Mouse (Mus musculus): ENCODE results near the gene Slc50a1. TPM values are rescaled to one million over a fixed set of nuclear protein-coding genes. Genes with fewer than 3 reads are reported as not detected.

The Slc50a1 gene
- polyA plus RNA-seq, 1 experiment from 2014 or later, result 37.5 TPM

DNA sequence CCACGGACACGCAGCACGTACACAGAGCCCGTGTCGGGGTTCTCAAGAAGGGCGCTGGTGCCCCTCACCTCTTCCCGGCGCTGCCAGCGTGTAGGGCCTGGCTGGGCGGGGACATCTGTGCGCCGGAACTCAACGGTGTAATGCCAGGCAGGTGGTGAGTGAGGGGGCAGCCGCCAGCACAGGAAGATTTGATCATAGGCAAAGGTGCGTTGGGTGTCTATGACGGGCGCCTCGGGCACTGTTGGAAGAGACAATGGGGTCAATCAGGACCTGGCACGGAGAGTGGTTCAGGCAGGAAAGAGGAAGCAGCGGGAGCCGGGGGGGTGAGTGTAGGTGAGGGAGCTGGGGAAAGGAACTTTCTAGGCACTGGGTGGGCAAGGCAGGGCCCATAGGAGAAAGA, 32.7 kb downstream of the Slc50a1 start:
- Histone ChIP-seq H3K27ac (ENCODE audit: low read depth, low read length) (no peak overlapping the region), H3K27me3 (ENCODE audit: control insufficient read depth, insufficient read depth, low read length) (no peaks in the 10 kb centered on the region), H3K4me2 (replicated peaks; ENCODE audit: low read depth, low read length) (no peak overlapping the region), H3K4me3 (ENCODE audit: low read depth, low read length) (no peak overlapping the region), H3K9me3 (ENCODE audit: control insufficient read depth, low read length) (no peaks in the 10 kb centered on the region), H3K4me1 (replicated peaks; ENCODE audit: control insufficient read depth, insufficient read depth, low read length) (no peaks in the 10 kb centered on the region), H3K9ac (ENCODE audit: low read depth, low read length) (no peak overlapping the region), H3K36me3 (ENCODE audit: control insufficient read depth, insufficient read depth, low read length) (0 out of 2 replicates have a peak, but pooled peaks cover 3% of the 10 kb centered on the region)
- ATAC-seq (ENCODE audit: low FRiP score) (no peak), DNase-seq (ENCODE audit: low spot score) (no peak)
- 95% methylated on average over 21 of the region's 21 CpGs for WGBS

DNA sequence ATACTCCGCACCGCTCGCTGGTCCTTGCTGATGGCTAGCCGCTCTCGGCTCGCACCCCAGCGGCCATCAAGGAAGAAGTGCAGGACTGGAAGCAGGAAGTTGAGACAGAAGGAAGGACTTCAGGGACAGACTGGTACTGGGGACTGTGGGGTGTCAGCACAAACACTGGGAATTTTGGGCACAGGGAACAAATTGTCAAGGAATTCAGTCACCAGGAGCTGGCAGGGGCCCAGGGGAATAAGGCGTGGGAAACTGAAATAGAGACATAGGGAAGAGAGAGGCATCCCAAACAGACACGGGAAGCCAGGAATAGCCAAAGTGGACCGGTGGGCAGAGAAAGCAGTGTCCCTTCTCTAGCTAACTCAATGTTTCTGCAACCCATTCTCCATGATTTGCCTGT, 33.9 kb downstream of the Slc50a1 start:
- no peak for DNase-seq (ENCODE audit: low spot score)
- no peaks in the 10 kb centered on the region for H3K27me3 ChIP-seq (ENCODE audit: control insufficient read depth, insufficient read depth, low read length)
- H3K9ac ChIP-seq (ENCODE audit: low read depth, low read length), result no peak overlapping the region
- 0 out of 2 replicates have a peak, but pooled peaks cover 3% of the 10 kb centered on the region for H3K36me3 ChIP-seq (ENCODE audit: control insufficient read depth, insufficient read depth, low read length)
- H3K9me3 ChIP-seq (ENCODE audit: control insufficient read depth, low read length), result no peaks in the 10 kb centered on the region
- H3K4me3 ChIP-seq (ENCODE audit: low read depth, low read length), result no peak overlapping the region
- no peak for ATAC-seq (ENCODE audit: low FRiP score)
- no peak overlapping the region for H3K4me2 ChIP-seq (replicated peaks; ENCODE audit: low read depth, low read length)
- H3K4me1 ChIP-seq (replicated peaks; ENCODE audit: control insufficient read depth, insufficient read depth, low read length), result no peaks in the 10 kb centered on the region
- 91% methylated on average over 10 of the region's 10 CpGs for WGBS
- H3K27ac ChIP-seq (ENCODE audit: low read depth, low read length), result no peak overlapping the region

DNA sequence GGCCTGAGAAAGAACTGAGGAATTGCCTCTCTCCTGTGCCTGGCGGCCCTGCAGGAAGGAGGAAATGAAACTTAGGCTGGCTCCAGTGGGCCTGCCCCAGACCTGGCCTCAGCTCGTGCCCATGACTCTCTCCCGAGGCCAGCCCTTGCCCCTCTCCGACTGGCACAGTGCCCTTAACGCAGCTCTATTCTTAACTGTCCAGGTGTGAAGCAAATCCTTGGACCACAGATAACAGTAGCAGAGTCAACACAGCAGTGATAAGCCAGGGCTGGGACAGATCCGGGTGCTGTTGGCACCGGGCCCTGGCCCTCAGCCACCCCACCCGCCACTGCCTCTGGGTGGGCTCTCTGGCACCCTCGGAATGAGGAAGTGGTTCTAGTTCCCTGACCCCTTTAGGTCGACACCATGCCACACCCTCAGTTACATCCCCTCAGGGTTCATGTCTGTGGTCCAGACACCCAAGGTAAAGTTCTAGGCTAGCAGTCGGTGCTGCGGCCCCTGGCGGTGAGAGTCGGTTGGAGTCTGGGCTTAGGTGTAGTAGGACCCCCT, 36.7 kb downstream of the Slc50a1 start:
- H3K9ac ChIP-seq (ENCODE audit: low read depth, low read length), result no peak overlapping the region
- no peak overlapping the region for H3K27ac ChIP-seq (ENCODE audit: low read depth, low read length)
- no peak overlapping the region for H3K4me2 ChIP-seq (replicated peaks; ENCODE audit: low read depth, low read length)
- 84% methylated on average over 14 of the region's 14 CpGs for WGBS
- H3K4me1 ChIP-seq (replicated peaks; ENCODE audit: control insufficient read depth, insufficient read depth, low read length), result no peaks in the 10 kb centered on the region
- DNase-seq (ENCODE audit: low spot score) (no peak), ATAC-seq (ENCODE audit: low FRiP score) (no peak)
- no peaks in the 10 kb centered on the region for H3K36me3 ChIP-seq (ENCODE audit: control insufficient read depth, insufficient read depth, low read length)
- no peaks in the 10 kb centered on the region for H3K9me3 ChIP-seq (ENCODE audit: control insufficient read depth, low read length)
- no peaks in the 10 kb centered on the region for H3K27me3 ChIP-seq (ENCODE audit: control insufficient read depth, insufficient read depth, low read length)
- no peak overlapping the region for H3K4me3 ChIP-seq (ENCODE audit: low read depth, low read length)

DNA sequence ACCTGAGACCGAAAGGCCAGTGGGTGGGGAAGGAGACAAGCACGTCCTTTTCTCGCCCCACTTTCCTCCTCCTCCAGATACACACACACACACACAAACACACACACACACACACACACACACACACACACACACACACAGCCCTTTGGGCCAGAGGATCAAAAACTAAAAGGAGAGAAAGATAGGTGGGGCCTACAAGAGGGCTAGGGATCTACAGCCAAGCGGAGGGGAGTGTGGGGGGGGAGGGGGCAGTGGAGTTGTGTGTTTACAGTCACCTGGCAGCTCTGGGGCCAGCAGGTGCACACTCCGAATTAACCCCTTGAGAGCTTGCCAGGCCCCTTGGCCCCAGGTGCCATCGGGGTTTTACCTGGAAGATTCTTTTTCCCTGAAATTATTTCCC, 37.8 kb downstream of the Slc50a1 start:
- WGBS, result 70% methylated on average over 6 of the region's 6 CpGs
- peaks cover 5% of the 10 kb centered on the region; the same call in 1 of the 2 replicates for H3K4me1 ChIP-seq (replicated peaks; ENCODE audit: control insufficient read depth, insufficient read depth, low read length)
- H3K36me3 ChIP-seq (ENCODE audit: control insufficient read depth, insufficient read depth, low read length), result no peaks in the 10 kb centered on the region
- ATAC-seq (ENCODE audit: low FRiP score) (no peak), DNase-seq (ENCODE audit: low spot score) (no peak)
- no peak overlapping the region for H3K4me3 ChIP-seq (ENCODE audit: low read depth, low read length)
- no peaks in the 10 kb centered on the region for H3K27me3 ChIP-seq (ENCODE audit: control insufficient read depth, insufficient read depth, low read length)
- no peak overlapping the region for H3K4me2 ChIP-seq (replicated peaks; ENCODE audit: low read depth, low read length)
- no peak overlapping the region for H3K9ac ChIP-seq (ENCODE audit: low read depth, low read length)
- H3K27ac ChIP-seq (ENCODE audit: low read depth, low read length), result no peak overlapping the region
- no peaks in the 10 kb centered on the region for H3K9me3 ChIP-seq (ENCODE audit: control insufficient read depth, low read length)

DNA sequence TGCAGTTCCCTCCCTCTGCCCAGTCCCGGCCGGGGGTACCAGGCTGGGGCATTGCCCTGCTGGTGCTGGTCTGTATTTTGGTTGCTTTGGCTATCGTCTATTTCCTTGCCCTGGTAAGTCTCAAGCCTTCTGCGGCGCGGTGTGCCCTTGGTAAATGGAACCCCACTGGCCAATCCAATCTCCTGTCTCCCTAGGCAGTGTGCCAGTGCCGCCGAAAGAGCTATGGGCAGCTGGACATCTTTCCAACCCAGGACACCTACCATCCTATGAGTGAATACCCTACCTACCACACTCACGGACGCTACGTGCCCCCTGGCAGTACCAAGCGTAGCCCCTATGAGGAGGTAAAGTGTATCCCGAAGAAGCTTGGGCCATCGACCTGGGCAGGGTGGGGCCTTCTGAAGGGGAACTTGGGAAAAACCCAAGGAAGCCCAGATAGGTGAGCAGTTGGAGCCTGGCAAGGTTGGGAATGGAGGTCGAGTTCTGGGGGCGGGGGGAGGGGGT, 38.5 kb downstream of the Slc50a1 start:
- no peak for DNase-seq (ENCODE audit: low spot score)
- H3K27me3 ChIP-seq (ENCODE audit: control insufficient read depth, insufficient read depth, low read length), result no peaks in the 10 kb centered on the region
- H3K36me3 ChIP-seq (ENCODE audit: control insufficient read depth, insufficient read depth, low read length), result no peaks in the 10 kb centered on the region
- no peak overlapping the region for H3K4me3 ChIP-seq (ENCODE audit: low read depth, low read length)
- 79% methylated on average over 16 of the region's 16 CpGs for WGBS
- no peak overlapping the region for H3K27ac ChIP-seq (ENCODE audit: low read depth, low read length)
- no peak overlapping the region for H3K9ac ChIP-seq (ENCODE audit: low read depth, low read length)
- no peak overlapping the region for H3K4me2 ChIP-seq (replicated peaks; ENCODE audit: low read depth, low read length)
- no peak for ATAC-seq (ENCODE audit: low FRiP score)
- no peaks in the 10 kb centered on the region for H3K9me3 ChIP-seq (ENCODE audit: control insufficient read depth, low read length)
- peaks cover 7% of the 10 kb centered on the region; the same call in 1 of the 2 replicates for H3K4me1 ChIP-seq (replicated peaks; ENCODE audit: control insufficient read depth, insufficient read depth, low read length)

DNA sequence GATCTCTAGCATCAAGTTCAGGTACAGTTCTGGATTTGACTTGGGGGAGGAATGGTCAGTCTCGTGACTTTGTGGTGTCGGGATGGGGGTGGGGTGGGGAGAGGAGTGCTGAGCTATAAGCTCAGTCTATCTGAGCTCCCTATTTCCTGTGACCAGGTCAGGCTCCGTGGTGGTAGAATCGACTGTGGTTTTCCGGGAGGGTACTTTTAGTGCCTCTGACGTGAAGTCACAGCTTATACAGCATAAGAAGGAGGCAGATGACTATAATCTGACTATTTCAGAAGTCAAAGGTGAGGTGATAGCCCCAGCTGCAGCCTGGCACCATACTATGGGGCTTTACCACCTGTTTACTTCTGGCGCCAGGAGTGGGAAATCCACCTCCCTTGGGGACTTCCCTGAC, 39.0 kb downstream of the Slc50a1 start:
- no peak overlapping the region for H3K27ac ChIP-seq (ENCODE audit: low read depth, low read length)
- 75% methylated on average over 7 of the region's 7 CpGs for WGBS
- no peak for ATAC-seq (ENCODE audit: low FRiP score)

DNA sequence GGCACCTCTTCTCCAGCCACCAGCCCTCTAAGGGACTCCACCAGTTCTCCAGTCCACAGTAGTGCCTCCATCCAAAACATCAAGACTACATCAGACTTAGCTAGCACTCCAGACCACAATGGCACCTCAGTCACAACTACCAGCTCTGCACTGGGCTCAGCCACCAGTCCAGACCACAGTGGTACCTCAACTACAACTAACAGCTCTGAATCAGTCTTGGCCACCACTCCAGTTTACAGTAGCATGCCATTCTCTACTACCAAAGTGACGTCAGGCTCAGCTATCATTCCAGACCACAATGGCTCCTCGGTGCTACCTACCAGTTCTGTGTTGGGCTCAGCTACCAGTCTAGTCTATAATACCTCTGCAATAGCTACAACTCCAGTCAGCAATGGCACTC, 39.8 kb downstream of the Slc50a1 start:
- H3K27ac ChIP-seq (ENCODE audit: low read depth, low read length), result no peak overlapping the region
- peaks cover 9% of the 10 kb centered on the region; the same call in 1 of the 2 replicates for H3K4me1 ChIP-seq (replicated peaks; ENCODE audit: control insufficient read depth, insufficient read depth, low read length)
- no peak for DNase-seq (ENCODE audit: low spot score)
- H3K9ac ChIP-seq (ENCODE audit: low read depth, low read length), result no peak overlapping the region
- no peaks in the 10 kb centered on the region for H3K36me3 ChIP-seq (ENCODE audit: control insufficient read depth, insufficient read depth, low read length)
- no peak overlapping the region for H3K4me2 ChIP-seq (replicated peaks; ENCODE audit: low read depth, low read length)
- no peaks in the 10 kb centered on the region for H3K9me3 ChIP-seq (ENCODE audit: control insufficient read depth, low read length)
- no peak for ATAC-seq (ENCODE audit: low FRiP score)
- no peak overlapping the region for H3K4me3 ChIP-seq (ENCODE audit: low read depth, low read length)
- WGBS, result 89% methylated on average over 2 of the region's 2 CpGs
- no peaks in the 10 kb centered on the region for H3K27me3 ChIP-seq (ENCODE audit: control insufficient read depth, insufficient read depth, low read length)

More for the DNA sequence above, 39.0 kb downstream of the Slc50a1 start:
- Histone ChIP-seq H3K9me3 (ENCODE audit: control insufficient read depth, low read length) (no peaks in the 10 kb centered on the region), H3K27me3 (ENCODE audit: control insufficient read depth, insufficient read depth, low read length) (no peaks in the 10 kb centered on the region), H3K4me3 (ENCODE audit: low read depth, low read length) (no peak overlapping the region), H3K4me2 (replicated peaks; ENCODE audit: low read depth, low read length) (no peak overlapping the region), H3K36me3 (ENCODE audit: control insufficient read depth, insufficient read depth, low read length) (no peaks in the 10 kb centered on the region), H3K4me1 (replicated peaks; ENCODE audit: control insufficient read depth, insufficient read depth, low read length) (peaks cover 7% of the 10 kb centered on the region; the same call in 1 of the 2 replicates), H3K9ac (ENCODE audit: low read depth, low read length) (no peak overlapping the region)
- no peak for DNase-seq (ENCODE audit: low spot score)

DNA sequence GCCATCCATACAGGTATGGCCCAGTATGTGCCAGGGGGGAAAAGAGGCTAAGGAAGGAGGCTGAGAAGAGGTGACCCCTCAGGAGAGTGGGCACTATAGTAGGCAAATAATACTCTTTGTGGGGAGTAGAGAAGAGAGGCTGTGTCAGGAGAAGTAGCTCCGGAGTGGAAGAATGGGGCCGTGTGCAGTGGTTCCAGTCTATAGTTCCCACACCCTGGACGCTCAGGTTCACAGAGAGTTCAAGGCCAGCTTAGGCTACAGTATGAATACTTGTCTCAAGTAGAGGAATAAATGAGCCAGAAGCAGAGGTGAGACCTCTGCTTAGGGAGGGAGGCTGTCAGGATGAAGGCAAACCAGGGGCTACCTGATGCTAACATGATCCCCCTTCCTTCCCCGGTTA, 41.1 kb downstream of the Slc50a1 start:
- DNase-seq (ENCODE audit: low spot score) (no peak), ATAC-seq (ENCODE audit: low FRiP score) (no peak)
- Histone ChIP-seq H3K9ac (ENCODE audit: low read depth, low read length) (no peak overlapping the region), H3K27me3 (ENCODE audit: control insufficient read depth, insufficient read depth, low read length) (0 out of 2 replicates have a peak, but pooled peaks cover 2% of the 10 kb centered on the region), H3K4me3 (ENCODE audit: low read depth, low read length) (no peak overlapping the region), H3K9me3 (ENCODE audit: control insufficient read depth, low read length) (no peaks in the 10 kb centered on the region), H3K4me2 (replicated peaks; ENCODE audit: low read depth, low read length) (no peak overlapping the region), H3K4me1 (replicated peaks; ENCODE audit: control insufficient read depth, insufficient read depth, low read length) (peaks cover 10% of the 10 kb centered on the region), H3K36me3 (ENCODE audit: control insufficient read depth, insufficient read depth, low read length) (no peaks in the 10 kb centered on the region), H3K27ac (ENCODE audit: low read depth, low read length) (no peak overlapping the region)
- WGBS, result 58% methylated on average over 4 of the region's 4 CpGs

DNA sequence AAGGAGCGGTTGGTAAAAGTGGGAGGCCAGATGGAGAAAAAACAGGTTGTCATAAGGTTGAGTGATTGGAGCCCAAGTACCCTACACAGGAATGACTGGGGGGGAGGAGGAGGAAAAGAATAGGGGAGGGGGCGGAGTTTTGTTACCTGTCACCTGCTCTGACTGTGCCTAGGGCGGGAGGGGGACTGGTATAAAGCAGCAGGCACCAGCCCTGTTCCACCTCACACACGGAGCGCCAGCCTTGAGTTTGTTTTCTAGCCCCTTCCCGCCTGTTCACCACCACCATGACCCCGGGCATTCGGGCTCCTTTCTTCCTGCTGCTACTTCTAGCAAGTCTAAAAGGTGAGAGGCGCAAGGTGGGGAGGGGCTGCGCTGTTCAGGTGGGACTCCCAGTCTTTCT, 41.5 kb downstream of the Slc50a1 start, which contains the start of gene Muc1:
Muc1 (plus strand) TSS at position 222 of the 400 bp plus-strand sequence.
- no peak for ATAC-seq (ENCODE audit: low FRiP score)

More for the DNA sequence above, 41.5 kb downstream of the Slc50a1 start, which contains the start of gene Muc1:
- Histone ChIP-seq H3K36me3 (ENCODE audit: control insufficient read depth, insufficient read depth, low read length) (peaks cover 2% of the 10 kb centered on the region; the same call in 1 of the 2 replicates), H3K4me3 (ENCODE audit: low read depth, low read length) (peak within 1 kb of the TSS; percentile 84), H3K9me3 (ENCODE audit: control insufficient read depth, low read length) (no peaks in the 10 kb centered on the region), H3K27me3 (ENCODE audit: control insufficient read depth, insufficient read depth, low read length) (0 out of 2 replicates have a peak, but pooled peaks cover 2% of the 10 kb centered on the region), H3K27ac (ENCODE audit: low read depth, low read length) (peak within 1 kb of the TSS; percentile 84), H3K4me2 (replicated peaks; ENCODE audit: low read depth, low read length) (peak within 1 kb of the TSS; percentile 84), H3K4me1 (replicated peaks; ENCODE audit: control insufficient read depth, insufficient read depth, low read length) (peaks cover 14% of the 10 kb centered on the region), H3K9ac (ENCODE audit: low read depth, low read length) (peak within 1 kb of the TSS; percentile 83)
- 37% methylated on average over 8 of the region's 10 CpGs for WGBS
- DNase-seq (ENCODE audit: low spot score), result no peak

Measured in hindbrain, embryonic 11.5 days (tissue).